Mouse (Mus musculus): ENCODE data around the gene Ctnna2. TPM values are rescaled to one million over a fixed set of nuclear protein-coding genes. Genes with fewer than 3 reads are reported as not detected.
A peak's percentile ranks its signal among the peaks of the same experiment; 100 is the strongest.

The Ctnna2 gene
- polyA plus RNA-seq (2016; fragmentation: Nextera tagmentation; extraction: Ambion mirVana), result 2.1 and 2.2 TPM in 2 replicates

DNA sequence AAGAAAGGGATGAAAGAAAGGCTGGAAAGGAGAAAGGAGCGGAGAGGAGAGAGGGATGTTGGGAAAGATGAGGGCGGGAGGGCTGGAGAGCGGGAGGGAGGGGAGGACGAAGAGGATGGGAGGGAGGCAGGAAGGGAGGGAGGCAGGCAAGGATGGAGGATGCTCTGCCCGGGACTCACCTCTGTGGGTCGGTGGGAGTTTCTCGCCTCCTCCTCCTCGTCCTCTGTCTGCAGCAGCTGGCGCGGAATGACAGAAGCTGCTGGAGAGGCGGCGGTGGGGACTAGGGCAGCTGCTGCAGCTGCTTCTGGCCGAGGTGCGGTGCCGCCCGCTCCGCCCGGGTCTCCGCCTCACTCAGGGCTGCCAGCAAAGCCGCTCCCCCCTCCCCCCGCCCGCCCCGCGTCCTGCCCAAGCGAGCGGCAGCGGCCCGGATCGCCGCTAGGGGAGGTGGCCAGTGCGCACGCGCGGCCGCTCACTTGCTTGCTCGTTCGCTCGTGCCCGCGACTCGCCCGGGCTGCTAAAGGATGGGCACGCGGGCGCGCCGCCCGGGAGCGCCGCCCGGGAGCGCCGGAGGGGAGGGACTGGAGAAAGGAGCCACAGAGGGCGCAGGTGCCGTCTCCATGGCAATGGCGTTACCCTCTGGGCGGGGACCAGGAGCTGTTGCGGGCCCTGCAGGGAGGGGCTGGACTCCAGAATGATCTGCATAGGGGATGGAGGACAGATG lies at the start of gene Ctnna2:
Ctnna2 (minus strand) TSS at position 459 of the 721 bp plus-strand sequence.
- 1% methylated on average over 44 of the region's 58 CpGs for WGBS

DNA sequence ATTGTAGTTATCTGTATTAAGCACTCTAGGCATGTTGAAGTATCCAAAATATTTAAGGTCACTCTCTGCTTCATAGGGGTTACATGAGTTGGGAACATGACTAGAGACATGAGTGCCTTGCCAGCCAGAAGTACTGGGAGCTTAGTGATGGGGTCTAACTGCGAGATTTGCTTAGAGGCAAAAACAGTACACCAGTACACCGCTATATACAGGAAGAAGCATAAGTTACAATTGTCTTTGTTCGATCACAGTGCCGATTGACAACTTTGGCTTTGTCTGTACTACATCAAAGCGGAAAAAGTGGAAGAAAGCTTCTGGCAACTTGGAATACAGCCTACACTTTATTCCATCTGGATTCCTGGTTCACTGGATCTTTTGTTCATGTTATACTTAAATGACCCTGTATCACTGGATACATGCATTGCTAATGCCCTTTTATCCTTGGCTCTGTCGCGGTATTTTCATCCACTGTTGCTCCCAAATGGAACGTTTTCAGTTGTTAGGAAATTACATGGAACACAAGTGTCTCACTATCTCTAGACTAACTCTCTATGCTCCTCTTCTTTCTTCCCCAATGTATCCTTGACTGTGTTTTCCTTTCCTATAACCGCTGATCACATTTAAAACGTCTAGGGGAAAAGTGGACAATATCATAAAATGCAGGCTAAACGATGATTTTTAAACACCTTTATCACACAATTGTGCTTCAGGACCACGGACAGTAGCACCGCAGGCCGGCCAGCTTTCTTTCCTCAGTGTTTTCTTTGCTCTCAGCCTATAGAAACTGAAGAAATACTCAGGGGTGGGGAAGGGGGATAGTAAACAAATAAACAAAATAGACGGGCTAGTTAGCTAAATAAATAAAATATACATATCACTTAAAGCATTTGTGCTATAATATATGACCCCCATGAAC lies 896 bp upstream of the Ctnna2 start:
- Histone ChIP-seq H3K27me3 (replicated peaks) (0 out of 2 replicates have a peak, but pooled peaks cover 3% of the 10 kb centered on the region), H3K4me3 (peak overlapping the region; percentile 53; the same call in 1 of the 2 replicates), H3K9me3 (replicated peaks) (no peaks in the 10 kb centered on the region), H3K4me1 (replicated peaks) (no peaks in the 10 kb centered on the region), H3K27ac (ENCODE audit: poor library complexity, severe bottlenecking) (no peak overlapping the region), H3K4me2 (peak overlapping the region; percentile 85), H3K36me3 (no peaks in the 10 kb centered on the region), H3K9ac (no peak overlapping the region)
- no peak for ATAC-seq (ENCODE audit: insufficient number of reproducible peaks, low FRiP score)
- WGBS, result 15% methylated on average over 15 of the region's 15 CpGs

More for the DNA sequence above, at the start of gene Ctnna2:
- Histone ChIP-seq H3K4me3 (peak within 1 kb of the TSS; percentile 53), H3K4me1 (replicated peaks) (no peaks in the 10 kb centered on the region), H3K27ac (ENCODE audit: poor library complexity, severe bottlenecking) (no peak within 1 kb of the TSS), H3K36me3 (no peaks in the 10 kb centered on the region), H3K27me3 (replicated peaks) (0 out of 2 replicates have a peak, but pooled peaks cover 3% of the 10 kb centered on the region), H3K9me3 (replicated peaks) (no peaks in the 10 kb centered on the region), H3K9ac (peak within 1 kb of the TSS; percentile 49), H3K4me2 (peak within 1 kb of the TSS; percentile 85)
- ATAC-seq (ENCODE audit: insufficient number of reproducible peaks, low FRiP score), result peak; percentile 79

DNA sequence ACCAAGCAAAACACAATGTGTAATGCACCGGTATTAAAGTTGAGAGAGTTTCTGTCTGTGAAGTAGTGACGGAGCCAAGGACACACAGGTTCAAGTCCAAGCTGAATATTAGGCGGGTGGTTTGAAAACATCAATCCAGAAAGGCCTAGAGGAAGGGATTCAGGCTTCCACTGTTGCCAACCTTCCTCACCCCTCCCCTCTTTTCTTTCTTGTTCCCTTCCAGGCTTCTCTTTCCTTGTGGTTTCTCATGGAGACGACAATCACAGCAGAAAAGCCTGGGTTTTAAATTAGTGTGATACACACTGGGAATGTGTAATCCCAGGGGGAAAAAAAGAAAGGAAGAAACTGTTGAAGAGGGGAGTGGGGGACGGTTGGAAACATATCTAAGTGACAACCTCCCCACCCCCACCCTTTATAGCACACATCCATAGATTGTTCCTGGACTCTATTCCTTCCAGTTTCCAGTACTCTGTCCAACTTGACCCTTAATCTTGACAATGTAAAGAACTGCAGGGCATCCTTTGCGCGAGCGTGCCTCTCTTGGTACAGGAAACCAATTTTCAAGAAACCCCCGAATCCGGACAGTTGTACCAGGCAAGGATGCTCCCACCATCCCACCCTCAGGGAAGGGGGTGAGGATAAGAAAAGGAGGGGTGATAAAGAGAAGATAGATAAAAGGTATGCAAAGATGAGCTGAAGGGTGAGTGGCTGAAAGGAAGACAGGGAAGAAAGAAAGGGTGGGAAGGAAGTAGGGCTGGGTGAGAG lies 841 bp downstream of the Ctnna2 start:
- no peak overlapping the region for H3K27ac ChIP-seq (ENCODE audit: poor library complexity, severe bottlenecking)
- H3K27me3 ChIP-seq (replicated peaks), result 0 out of 2 replicates have a peak, but pooled peaks cover 3% of the 10 kb centered on the region
- H3K9me3 ChIP-seq (replicated peaks), result no peaks in the 10 kb centered on the region
- peak overlapping the region; percentile 53 for H3K4me3 ChIP-seq
- no peak overlapping the region for H3K9ac ChIP-seq
- H3K36me3 ChIP-seq, result no peaks in the 10 kb centered on the region
- ATAC-seq (ENCODE audit: insufficient number of reproducible peaks, low FRiP score), result no peak
- H3K4me1 ChIP-seq (replicated peaks), result no peaks in the 10 kb centered on the region
- 24% methylated on average over 10 of the region's 10 CpGs for WGBS
- peak overlapping the region; percentile 85 for H3K4me2 ChIP-seq

DNA sequence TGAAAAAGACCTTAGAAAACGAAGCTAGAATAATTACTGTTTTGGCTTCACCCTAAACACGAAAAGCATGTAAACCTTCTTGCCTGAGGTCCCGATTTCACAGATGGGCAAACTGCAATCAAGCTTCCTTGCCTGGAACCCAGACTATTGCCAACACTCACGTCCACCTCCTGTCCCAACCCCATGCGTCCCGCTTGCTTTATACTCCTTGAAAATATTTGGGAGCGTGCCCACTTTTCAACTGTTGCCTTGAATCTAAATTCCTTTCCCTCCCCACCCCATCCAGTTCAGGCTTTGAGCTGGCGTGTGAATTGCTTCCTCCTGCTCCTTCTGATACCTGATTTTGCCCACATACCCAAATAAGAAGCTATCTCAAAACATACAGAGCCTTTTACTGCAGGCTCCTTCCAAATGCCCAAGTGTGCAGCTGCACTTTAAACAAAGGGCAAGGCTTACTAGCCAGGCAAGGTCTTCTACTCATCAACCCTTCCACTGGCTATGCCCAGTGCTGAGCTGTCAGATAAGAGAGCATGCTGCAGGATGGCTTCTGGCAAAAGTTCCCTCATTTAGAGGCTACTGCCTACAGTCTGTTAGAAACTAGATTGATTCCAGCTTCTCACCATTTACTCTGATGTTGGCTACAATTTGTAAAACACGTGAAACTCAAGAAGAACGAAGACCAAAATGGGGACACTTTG lies 8.8 kb downstream of the Ctnna2 start:
- Histone ChIP-seq H3K9me3 (replicated peaks) (no peaks in the 10 kb centered on the region), H3K9ac (no peak overlapping the region), H3K36me3 (no peaks in the 10 kb centered on the region), H3K4me1 (replicated peaks) (no peaks in the 10 kb centered on the region), H3K27me3 (replicated peaks) (no peaks in the 10 kb centered on the region), H3K4me3 (no peak overlapping the region), H3K27ac (ENCODE audit: poor library complexity, severe bottlenecking) (no peak overlapping the region), H3K4me2 (no peak overlapping the region)
- no peak for ATAC-seq (ENCODE audit: insufficient number of reproducible peaks, low FRiP score)
- WGBS, result 55% methylated on average over 10 of the region's 10 CpGs

DNA sequence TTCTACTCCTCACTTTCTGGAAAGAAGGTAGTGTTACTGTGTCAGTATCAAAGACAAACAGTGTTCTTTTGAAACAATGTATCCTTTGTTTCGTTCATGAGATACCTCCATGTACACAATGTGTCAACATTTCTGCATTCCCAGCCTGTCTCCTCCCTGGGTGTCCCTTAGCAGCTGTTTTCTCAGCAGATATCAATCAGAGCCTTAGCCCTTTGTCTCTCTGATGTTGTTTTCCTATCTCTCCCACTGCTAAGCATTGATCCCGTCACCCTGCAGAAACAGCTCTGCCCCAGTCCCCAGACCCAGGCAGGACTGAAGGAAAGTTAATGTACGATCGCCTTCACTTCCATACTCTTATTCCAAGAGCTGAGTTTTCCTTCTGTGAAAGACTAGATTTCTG lies 9.7 kb downstream of the Ctnna2 start:
- H3K36me3 ChIP-seq, result no peaks in the 10 kb centered on the region
- no peaks in the 10 kb centered on the region for H3K9me3 ChIP-seq (replicated peaks)
- H3K4me3 ChIP-seq, result no peak overlapping the region
- H3K27ac ChIP-seq (ENCODE audit: poor library complexity, severe bottlenecking), result no peak overlapping the region
- H3K9ac ChIP-seq, result no peak overlapping the region
- no peak for ATAC-seq (ENCODE audit: insufficient number of reproducible peaks, low FRiP score)
- 18% methylated on average over 4 of the region's 4 CpGs for WGBS
- H3K4me2 ChIP-seq, result no peak overlapping the region
- H3K27me3 ChIP-seq (replicated peaks), result no peaks in the 10 kb centered on the region
- no peaks in the 10 kb centered on the region for H3K4me1 ChIP-seq (replicated peaks)

DNA sequence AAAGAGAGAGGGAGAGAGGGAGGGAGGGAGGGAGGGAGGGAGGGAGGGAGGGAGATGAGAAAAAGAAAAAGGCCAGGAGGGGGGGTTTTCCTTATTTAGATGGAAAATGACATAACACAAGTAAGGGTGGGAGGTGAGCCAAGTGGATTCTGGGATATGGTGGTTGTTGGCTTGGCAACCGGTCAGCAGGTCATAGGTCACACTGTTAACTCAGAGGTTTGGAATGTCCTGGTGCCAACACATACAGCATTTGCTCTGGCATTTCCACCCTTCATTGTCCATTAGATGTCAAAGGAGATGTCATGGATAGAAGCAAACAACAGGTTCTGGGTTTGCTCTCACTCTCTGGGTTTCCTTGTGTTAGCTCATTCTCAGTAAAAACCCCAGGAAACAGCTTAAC lies 17.5 kb downstream of the Ctnna2 start:
- 65% methylated on average over 1 of the region's 1 CpGs for WGBS
- H3K27ac ChIP-seq (ENCODE audit: poor library complexity, severe bottlenecking), result no peak overlapping the region
- no peak overlapping the region for H3K9ac ChIP-seq
- no peaks in the 10 kb centered on the region for H3K9me3 ChIP-seq (replicated peaks)
- no peaks in the 10 kb centered on the region for H3K27me3 ChIP-seq (replicated peaks)
- no peak for ATAC-seq (ENCODE audit: insufficient number of reproducible peaks, low FRiP score)
- no peaks in the 10 kb centered on the region for H3K4me1 ChIP-seq (replicated peaks)
- no peak overlapping the region for H3K4me2 ChIP-seq
- no peak overlapping the region for H3K4me3 ChIP-seq
- no peaks in the 10 kb centered on the region for H3K36me3 ChIP-seq

DNA sequence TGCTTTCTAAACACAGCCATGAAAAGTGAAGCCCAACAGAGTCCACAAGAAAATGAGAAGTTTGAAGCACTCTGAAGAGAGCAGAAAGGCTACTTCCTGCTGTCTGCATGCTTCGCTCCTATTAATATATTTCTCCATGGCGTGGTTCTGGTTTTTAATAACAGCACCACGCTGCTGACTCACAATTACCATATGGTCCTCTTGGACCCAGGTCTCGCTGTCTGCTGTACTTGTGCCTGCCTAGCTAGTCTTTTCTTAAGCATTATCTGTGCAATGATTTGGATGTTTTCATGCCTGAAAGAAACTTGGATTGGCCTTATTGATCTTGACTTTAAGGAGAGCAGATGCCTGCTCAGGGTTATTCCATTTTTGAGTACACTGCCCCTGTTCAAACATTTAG lies 28.2 kb downstream of the Ctnna2 start:
- Histone ChIP-seq H3K9me3 (replicated peaks) (no peaks in the 10 kb centered on the region), H3K9ac (no peak overlapping the region), H3K4me3 (no peak overlapping the region), H3K27me3 (replicated peaks) (no peaks in the 10 kb centered on the region), H3K4me2 (no peak overlapping the region), H3K4me1 (replicated peaks) (no peaks in the 10 kb centered on the region), H3K27ac (ENCODE audit: poor library complexity, severe bottlenecking) (no peak overlapping the region), H3K36me3 (no peaks in the 10 kb centered on the region)
- WGBS, result 83% methylated on average over 4 of the region's 4 CpGs
- no peak for ATAC-seq (ENCODE audit: insufficient number of reproducible peaks, low FRiP score)

DNA sequence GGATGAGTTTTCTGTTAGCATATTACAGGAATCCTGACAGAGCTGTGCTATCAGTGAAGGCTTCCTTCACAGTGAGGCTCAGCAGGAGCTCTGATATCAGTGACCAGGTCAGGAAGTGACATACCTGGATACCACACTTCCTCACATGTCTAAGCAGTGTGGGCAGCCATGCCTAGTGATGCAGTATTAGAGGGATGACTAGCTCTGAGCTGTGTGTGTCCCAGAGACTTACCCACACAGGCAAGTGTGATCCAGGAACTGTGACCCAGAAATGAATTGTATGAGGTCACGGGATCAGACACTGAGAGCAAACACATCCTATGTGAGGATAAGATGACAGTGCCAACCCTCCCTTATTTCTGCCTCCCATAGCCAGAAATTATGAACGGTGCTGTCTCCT lies 28.8 kb downstream of the Ctnna2 start:
- H3K4me2 ChIP-seq, result no peak overlapping the region
- H3K9me3 ChIP-seq (replicated peaks), result no peaks in the 10 kb centered on the region
- H3K4me3 ChIP-seq, result no peak overlapping the region
- no peak overlapping the region for H3K27ac ChIP-seq (ENCODE audit: poor library complexity, severe bottlenecking)
- no peaks in the 10 kb centered on the region for H3K4me1 ChIP-seq (replicated peaks)
- no peaks in the 10 kb centered on the region for H3K36me3 ChIP-seq
- no peaks in the 10 kb centered on the region for H3K27me3 ChIP-seq (replicated peaks)
- ATAC-seq (ENCODE audit: insufficient number of reproducible peaks, low FRiP score), result no peak
- H3K9ac ChIP-seq, result no peak overlapping the region
- WGBS, result 80% methylated on average over 2 of the region's 2 CpGs

DNA sequence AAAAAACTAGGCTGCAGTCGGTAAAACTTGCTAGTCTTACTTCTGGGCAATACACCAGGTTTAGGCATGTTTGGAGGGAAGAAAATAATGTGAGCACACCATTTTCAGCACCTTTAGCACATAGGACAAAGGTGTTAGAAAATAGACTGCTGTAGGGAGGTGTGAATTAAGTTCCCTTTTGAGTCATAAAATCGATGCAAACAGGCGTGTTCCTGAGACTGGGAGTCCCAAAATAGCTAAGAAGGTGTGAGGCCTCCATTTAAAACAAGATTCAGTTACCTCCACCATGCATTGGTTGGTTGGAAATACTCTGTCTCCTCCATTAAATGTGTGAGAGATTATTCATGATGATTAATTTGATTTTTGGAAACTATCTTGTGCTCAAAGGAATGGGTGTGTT lies 50.1 kb downstream of the Ctnna2 start:
- no peaks in the 10 kb centered on the region for H3K9me3 ChIP-seq (replicated peaks)
- no peak overlapping the region for H3K9ac ChIP-seq
- ATAC-seq (ENCODE audit: insufficient number of reproducible peaks, low FRiP score), result no peak
- no peaks in the 10 kb centered on the region for H3K36me3 ChIP-seq
- WGBS, result 67% methylated on average over 3 of the region's 3 CpGs
- H3K4me3 ChIP-seq, result no peak overlapping the region
- H3K4me2 ChIP-seq, result no peak overlapping the region
- no peaks in the 10 kb centered on the region for H3K27me3 ChIP-seq (replicated peaks)
- H3K4me1 ChIP-seq (replicated peaks), result no peaks in the 10 kb centered on the region
- H3K27ac ChIP-seq (ENCODE audit: poor library complexity, severe bottlenecking), result no peak overlapping the region

DNA sequence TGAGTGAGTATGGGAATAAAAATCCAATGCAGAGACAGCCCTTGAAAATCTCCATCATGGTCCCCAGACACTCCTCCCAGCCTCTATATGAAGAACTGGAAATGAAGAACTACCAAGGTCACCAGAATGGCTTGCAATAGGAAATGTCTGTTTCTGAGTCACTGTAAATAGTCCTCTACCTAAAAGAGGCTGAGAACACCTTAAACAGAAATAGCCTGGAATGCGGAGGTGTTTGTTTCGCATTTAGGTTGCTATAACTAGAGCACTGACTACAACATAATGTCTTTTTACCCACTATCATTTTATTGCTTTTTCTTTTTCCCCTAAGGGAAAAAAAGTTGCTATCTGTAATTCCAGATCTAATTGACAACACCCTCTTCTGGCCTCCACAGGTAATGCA lies 106.3 kb downstream of the Ctnna2 start:
- 90% methylated on average over 2 of the region's 2 CpGs for WGBS
- ATAC-seq (ENCODE audit: insufficient number of reproducible peaks, low FRiP score), result no peak
- no peaks in the 10 kb centered on the region for H3K27me3 ChIP-seq (replicated peaks)
- no peak overlapping the region for H3K4me2 ChIP-seq
- no peaks in the 10 kb centered on the region for H3K4me1 ChIP-seq (replicated peaks)
- H3K36me3 ChIP-seq, result no peaks in the 10 kb centered on the region
- no peak overlapping the region for H3K27ac ChIP-seq (ENCODE audit: poor library complexity, severe bottlenecking)
- no peak overlapping the region for H3K4me3 ChIP-seq
- H3K9me3 ChIP-seq (replicated peaks), result no peaks in the 10 kb centered on the region
- no peak overlapping the region for H3K9ac ChIP-seq

Data from heart, embryonic 12.5 days (tissue).